Mouse (Mus musculus) erythroblast, embryonic 14.5 days (primary cell): ENCODE measurements around the gene Ampd2.

Experiments
- GATA1 ChIP-seq: IDR thresholded peaks from 2 replicates; pipeline ENCODE4 v1.6.1; 2012; ENCODE audit warnings: low read length, inconsistent platforms, mixed read lengths
- TAL1 ChIP-seq: IDR thresholded peaks from 3 replicates; pipeline ENCODE4 v1.6.1; 2012; ENCODE audit warnings: low read length, inconsistent platforms, mixed read lengths

DNA sequence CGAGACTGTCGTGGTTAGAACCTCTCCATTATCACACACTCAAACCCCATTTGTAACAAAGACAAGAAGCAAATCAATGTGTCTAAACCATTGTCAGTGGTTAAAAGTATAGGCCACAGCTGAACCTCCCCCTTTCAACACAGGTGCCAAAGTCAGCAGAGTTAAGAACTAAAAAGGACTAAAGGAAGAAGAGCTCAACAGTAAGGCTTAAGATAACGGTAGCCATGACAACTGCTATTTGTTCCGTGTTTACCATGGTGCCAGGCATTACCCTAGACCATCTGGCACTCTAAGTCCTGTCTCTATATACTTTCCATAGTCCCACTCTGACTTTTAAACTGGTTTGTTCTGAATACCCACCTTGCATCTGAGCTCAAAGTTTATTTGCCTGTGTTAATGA, 26.2 kb upstream of the Ampd2 start:
- TF ChIP-seq TAL1 (no peak), GATA1 (no peak)
